Mouse (Mus musculus) CH12.LX (cell line): Measurements from ENCODE around the gene Lin7b. TPM values are rescaled to one million over a fixed set of nuclear protein-coding genes. Genes with fewer than 3 reads are reported as not detected.

ENCODE experiments used
- DNase-seq: peaks from one replicate; pipeline ENCODE4 v3.0.0-alpha.2; 2013; ENCODE audit errors: extremely low read depth
- H3K27ac ChIP-seq: 2 replicates; pipeline ENCODE4 v1.5.1; 2012; ENCODE audit warnings: low read depth, mild to moderate bottlenecking, control low read depth, moderate library complexity; ENCODE audit not compliant: insufficient read depth
- H3K27me3 ChIP-seq: replicated peaks from 2 replicates; pipeline ENCODE3; 2012; ENCODE audit warnings: inconsistent platforms
- H3K36me3 ChIP-seq, 2 experiments: replicated peaks in 1 of 2; 2 replicates each; pipeline versions ENCODE3 to v1.6.1; 2012; ENCODE audit warnings: inconsistent platforms in 1 of 2, low read length in 1 of 2, mild to moderate bottlenecking in 1 of 2, mixed read lengths in 1 of 2, moderate library complexity in 1 of 2; ENCODE audit not compliant: control insufficient read depth in 1 of 2, insufficient read depth in 1 of 2
- H3K4me1 ChIP-seq, 2 experiments: 2 replicates each; pipeline ENCODE4 v1.6.1; 2012; ENCODE audit warnings: inconsistent platforms in 1 of 2, moderate library complexity in 1 of 2; ENCODE audit not compliant: insufficient read depth in 2 of 2, control insufficient read depth in 1 of 2
- H3K4me2 ChIP-seq: 2 replicates; pipeline ENCODE4 v1.6.1; 2012; ENCODE audit warnings: low read depth, mild to moderate bottlenecking, control low read depth; ENCODE audit not compliant: poor library complexity, insufficient read depth, severe bottlenecking
- H3K4me3 ChIP-seq, 3 experiments: fragments of 150-350 bp in 1 of 3; sonication (generic) in 1 of 3; replicated peaks in 1 of 3; 2 replicates each; pipeline versions ENCODE3 to v1.5.1; 2011 to 2012; ENCODE audit warnings: low read depth in 2 of 3, low read length in 2 of 3, mild to moderate bottlenecking in 2 of 3, moderate library complexity in 2 of 3, control low read depth in 1 of 3, improper control_type of control experiment in 1 of 3, inconsistent platforms in 1 of 3, mixed read lengths in 1 of 3; ENCODE audit not compliant: poor library complexity in 1 of 3
- H3K79me2 ChIP-seq: replicated peaks from 2 replicates; pipeline ENCODE4 v1.6.1; 2012; ENCODE audit warnings: mild to moderate bottlenecking, moderate library complexity; ENCODE audit not compliant: control insufficient read depth, poor library complexity, insufficient read depth, severe bottlenecking; ENCODE audit errors: extremely low read depth
- H3K9ac ChIP-seq: 2 replicates; pipeline ENCODE4 v1.6.1; 2012; ENCODE audit warnings: low read depth, mild to moderate bottlenecking, control low read depth, moderate library complexity; ENCODE audit not compliant: insufficient read depth
- H3K9me3 ChIP-seq: replicated peaks from 2 replicates; pipeline ENCODE3; 2012; ENCODE audit warnings: low read length, inconsistent platforms, mixed read lengths
- BHLHE40 ChIP-seq: IDR thresholded peaks from 2 replicates; pipeline ENCODE4 v1.6.1; 2011; ENCODE audit warnings: mild to moderate bottlenecking, low read depth, low read length, improper control_type of control experiment
- CHD1 ChIP-seq: IDR thresholded peaks from 2 replicates; pipeline ENCODE4 v1.6.1; 2012; ENCODE audit warnings: low read depth, low read length, improper control_type of control experiment, inconsistent platforms
- CTCF ChIP-seq, 2 experiments: IDR thresholded peaks in 1 of 2; conservative IDR thresholded peaks in 1 of 2; 2 replicates each; pipeline ENCODE4 v1.5.1; 2011 to 2012; ENCODE audit warnings: low read depth in 2 of 2, low read length in 2 of 2, improper control_type of control experiment in 1 of 2, inconsistent platforms in 1 of 2, mild to moderate bottlenecking in 1 of 2, moderate library complexity in 1 of 2
- E2F4 ChIP-seq: IDR thresholded peaks from 2 replicates; pipeline ENCODE4 v1.6.1; 2011; ENCODE audit warnings: low read depth, low read length, improper control_type of control experiment; ENCODE audit not compliant: insufficient replicate concordance
- ELF1 ChIP-seq: IDR thresholded peaks from 2 replicates; pipeline ENCODE4 v1.6.1; 2014; ENCODE audit warnings: low read depth, mild to moderate bottlenecking, inconsistent platforms, low read length, improper control_type of control experiment
- ETS1 ChIP-seq: conservative IDR thresholded peaks from 2 replicates; pipeline ENCODE4 v1.6.1; 2012; ENCODE audit warnings: low read depth, mild to moderate bottlenecking, inconsistent platforms, low read length, improper control_type of control experiment, moderate library complexity
- GABPA ChIP-seq: IDR thresholded peaks from 2 replicates; pipeline ENCODE4 v1.6.1; 2012; ENCODE audit warnings: low read depth, low read length, improper control_type of control experiment, inconsistent platforms; ENCODE audit not compliant: insufficient replicate concordance
- IRF4 ChIP-seq: IDR thresholded peaks from 2 replicates; pipeline ENCODE4 v1.6.1; 2014; ENCODE audit warnings: low read depth, mild to moderate bottlenecking, inconsistent platforms, low read length, improper control_type of control experiment
- JUN ChIP-seq: IDR thresholded peaks from 2 replicates; pipeline ENCODE4 v1.6.1; 2011; ENCODE audit warnings: low read depth, mild to moderate bottlenecking, low read length, improper control_type of control experiment, moderate library complexity; ENCODE audit not compliant: insufficient read depth
- MAX ChIP-seq: IDR thresholded peaks from 2 replicates; pipeline ENCODE4 v1.6.1; 2011; ENCODE audit warnings: low read length, improper control_type of control experiment
- MEF2A ChIP-seq: IDR thresholded peaks from 2 replicates; pipeline ENCODE4 v1.6.1; 2014; ENCODE audit warnings: low read depth, mild to moderate bottlenecking, inconsistent platforms, low read length, improper control_type of control experiment, borderline replicate concordance
- MYC ChIP-seq: IDR thresholded peaks from 2 replicates; pipeline ENCODE4 v1.6.1; 2011; ENCODE audit warnings: low read depth, mild to moderate bottlenecking, improper control_type of control experiment, low read length
- NELFE ChIP-seq: IDR thresholded peaks from 2 replicates; pipeline ENCODE4 v1.6.1; 2011; ENCODE audit warnings: low read depth, low read length, improper control_type of control experiment
- NRF1 ChIP-seq: IDR thresholded peaks from 2 replicates; pipeline ENCODE4 v1.6.1; 2014; ENCODE audit warnings: low read depth, mild to moderate bottlenecking, inconsistent platforms, low read length, improper control_type of control experiment, moderate library complexity
- PAX5 ChIP-seq: IDR thresholded peaks from 2 replicates; pipeline ENCODE4 v1.6.1; 2012; ENCODE audit warnings: low read length, inconsistent platforms, mixed read lengths
- POLR2A ChIP-seq: IDR thresholded peaks from 2 replicates; pipeline ENCODE4 v1.6.1; 2011; ENCODE audit warnings: low read depth, mild to moderate bottlenecking, improper control_type of control experiment, low read length
- RAD21 ChIP-seq: IDR thresholded peaks from 2 replicates; pipeline ENCODE4 v1.6.1; 2011; ENCODE audit warnings: low read depth, mild to moderate bottlenecking, low read length, improper control_type of control experiment, moderate library complexity
- SMC3 ChIP-seq: IDR thresholded peaks from 2 replicates; pipeline ENCODE4 v1.6.1; 2011; ENCODE audit warnings: low read depth, low read length, improper control_type of control experiment
- TBP ChIP-seq: conservative IDR thresholded peaks from 2 replicates; pipeline ENCODE4 v1.6.1; 2011; ENCODE audit warnings: low read depth, low read length, improper control_type of control experiment
- UBTF ChIP-seq: IDR thresholded peaks from 2 replicates; pipeline ENCODE4 v1.6.1; 2012; ENCODE audit warnings: low read depth, mild to moderate bottlenecking, inconsistent platforms, low read length, improper control_type of control experiment, moderate library complexity
- USF1 ChIP-seq: IDR thresholded peaks from 2 replicates; pipeline ENCODE4 v1.6.1; 2014; ENCODE audit warnings: low read depth, mild to moderate bottlenecking, inconsistent platforms, low read length, improper control_type of control experiment
- USF2 ChIP-seq: conservative IDR thresholded peaks from 2 replicates; pipeline ENCODE4 v1.6.1; 2011; ENCODE audit warnings: low read depth, low read length, improper control_type of control experiment
- ZC3H11A ChIP-seq: IDR thresholded peaks from 2 replicates; pipeline ENCODE4 v1.6.1; 2012; ENCODE audit warnings: low read depth, mild to moderate bottlenecking, inconsistent platforms, low read length, improper control_type of control experiment
- ZKSCAN1 ChIP-seq: IDR thresholded peaks from 2 replicates; pipeline ENCODE4 v1.6.1; 2012; ENCODE audit warnings: low read depth, inconsistent platforms, low read length, improper control_type of control experiment, borderline replicate concordance
- ZMIZ1 ChIP-seq: IDR thresholded peaks from 2 replicates; pipeline ENCODE4 v1.6.1; 2012; ENCODE audit warnings: low read depth, mild to moderate bottlenecking, inconsistent platforms, low read length, improper control_type of control experiment
- ZNF384 ChIP-seq: IDR thresholded peaks from 2 replicates; pipeline ENCODE4 v1.6.1; 2012; ENCODE audit warnings: low read depth, low read length, improper control_type of control experiment, inconsistent platforms
- dilution Hi-C: fragments of 300-500 bp; cut with MboI; formaldehyde crosslinking; loops from 2 replicates; pipeline ENCODE4 v1.14.3; 2020; ENCODE audit warnings: low sequenced_read_pairs; ENCODE audit not compliant: extremely low pct_unique_long_range_greater_than_20kb, extremely low pct_ligation_motif_present
- in situ Hi-C: fragments of 300-500 bp; cut with MboI; formaldehyde crosslinking; loops from 3 replicates; pipeline ENCODE4 v1.14.3; 2019; ENCODE audit warnings: low sequenced_read_pairs, low pct_ligation_motif_present, low pct_unique_long_range_greater_than_20kb, mixed read lengths
- polyA plus RNA-seq: library from polyadenylated mRNA; unstranded; fragments of >175 nt; gene quantifications from 2 replicates; pipeline ENCODE4 v1.2.1, GENCODE M21; 2012; ENCODE audit warnings: low read depth; ENCODE audit not compliant: insufficient read length
- total RNA-seq, 2 experiments: library from RNA; depleted of rRNA; stranded (reverse); fragments of 300-350 nt in 1 of 2; fragments of >200 nt in 1 of 2; gene quantifications; 2 replicates each; pipeline ENCODE4 v1.2.3; 2012 to 2014

Gene Lin7b
- total and polyA plus RNA-seq, 3 experiments, result 3.8 to 10.4 (median 4.4) TPM

DNA sequence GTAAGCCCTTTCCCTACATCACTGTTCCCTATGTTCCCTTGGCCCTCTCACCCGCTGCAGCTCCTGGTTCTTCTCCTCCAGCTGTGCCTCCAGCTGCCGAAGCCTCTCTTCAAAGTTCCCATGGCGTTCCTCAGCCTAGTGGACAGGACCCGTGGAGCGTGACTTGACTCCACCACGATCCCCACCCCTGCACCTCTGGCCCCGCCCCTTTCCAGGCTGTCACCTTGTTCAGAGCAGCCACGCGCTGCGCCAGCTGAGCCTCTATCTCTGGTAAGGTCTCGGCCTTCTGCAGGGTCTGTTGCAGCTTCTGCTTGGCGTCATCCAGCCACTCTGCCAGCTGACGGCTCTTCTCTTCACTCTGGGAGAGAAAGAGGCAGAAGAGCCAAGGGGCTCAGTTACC, 14.3 kb downstream of the Lin7b start:
- peaks cover 54% of the 10 kb centered on the region for H3K27me3 ChIP-seq
- no peak overlapping the region for H3K9ac ChIP-seq
- no peak overlapping the region for H3K4me2 ChIP-seq
- peaks cover 0 to 7% of the 10 kb centered on the region in 2 experiments; a peak in 1 of 4 replicates for H3K4me1 ChIP-seq
- no peak for TF ChIP-seq ZMIZ1
- no peak for TF ChIP-seq ZNF384
- no peak for TF ChIP-seq USF1
- no peak for TF ChIP-seq JUN
- TF ChIP-seq RAD21, result no peak
- no peak for TF ChIP-seq ELF1
- TF ChIP-seq TBP, result no peak
- TF ChIP-seq UBTF, result no peak
- no peak for TF ChIP-seq MAX
- TF ChIP-seq MYC, result no peak
- TF ChIP-seq E2F4, result no peak
- no peak for TF ChIP-seq CTCF (conservative IDR thresholded peaks at IDR 0.05 in 1 of 2, IDR thresholded peaks at IDR 0.05 in 1 of 2; ENCODE audit: low read depth in 2 of 2, low read length in 2 of 2)
- TF ChIP-seq IRF4, result no peak
- no peak for TF ChIP-seq BHLHE40
- TF ChIP-seq POLR2A, result no peak
- TF ChIP-seq ZC3H11A, result no peak
- no peak for TF ChIP-seq CHD1
- no peak for TF ChIP-seq SMC3
- no peak for DNase-seq
- H3K4me3 ChIP-seq, result no peak overlapping the region
- H3K79me2 ChIP-seq, result no peaks in the 10 kb centered on the region
- in situ Hi-C loops (no loop called here), dilution Hi-C loops (no loop called here)
- peaks cover 2% of the 10 kb centered on the region for H3K9me3 ChIP-seq
- no peak overlapping the region for H3K27ac ChIP-seq
- no peaks in the 10 kb centered on the region for H3K36me3 ChIP-seq

GRCm38 (mm10) chr7:45355318-45356020, 14.9 kb downstream of the Lin7b start:
- in situ Hi-C loops, result no loop called here
- no peaks in the 10 kb centered on the region for H3K79me2 ChIP-seq
- H3K9me3 ChIP-seq, result peaks cover 2% of the 10 kb centered on the region
- no peak overlapping the region for H3K4me2 ChIP-seq
- H3K4me3 ChIP-seq, result no peak overlapping the region
- dilution Hi-C loops, result no loop called here
- H3K9ac ChIP-seq, result no peak overlapping the region
- H3K27me3 ChIP-seq, result peaks cover 52% of the 10 kb centered on the region
- no peaks in the 10 kb centered on the region for H3K36me3 ChIP-seq
- H3K4me1 ChIP-seq, result 0 out of 4 replicates have a peak, but pooled peaks cover 0 to under 1% of the 10 kb centered on the region in 2 experiments
- no peak for TF ChIP-seq ELF1
- TF ChIP-seq USF2, result no peak
- no peak for TF ChIP-seq NRF1
- TF ChIP-seq USF1, result no peak
- no peak for TF ChIP-seq NELFE
- no peak for TF ChIP-seq ETS1
- TF ChIP-seq PAX5, result no peak
- TF ChIP-seq MEF2A, result no peak
- TF ChIP-seq ZKSCAN1, result no peak
- no peak for TF ChIP-seq POLR2A
- no peak for TF ChIP-seq GABPA
- TF ChIP-seq E2F4, result no peak
- H3K27ac ChIP-seq, result no peak overlapping the region
- no peak for DNase-seq
